Mouse (Mus musculus) 3T3-L1 (cell line): ENCODE measurements around the gene Cpd.
A peak's percentile ranks its signal among the peaks of the same experiment; 100 is the strongest.
"Not testable (repeated sequence)": the region's sequence is repeated elsewhere in the genome, so short reads cannot be mapped to it uniquely, and the experiment has no call there.

Experiments used
- DNase-seq: peaks from one replicate; pipeline ENCODE4 v3.0.0-alpha.2; 2015; ENCODE audit warnings: low read depth, low spot score

Gene Cpd

GRCm38 (mm10) chr11:76847354-76847753 lies 536 bp upstream of the Cpd start:
- DNase-seq = no peak

- DNase-seq = peak; percentile 39
These were observed 574 bp downstream of the Cpd start for GRCm38 (mm10) chr11:76846011-76846877.

- peak; percentile 34 for DNase-seq
These were observed 1.4 kb downstream of the Cpd start for GRCm38 (mm10) chr11:76845275-76845980.

GRCm38 (mm10) chr11:76838573-76838972 lies 8.2 kb downstream of the Cpd start:
- DNase-seq = no peak

- DNase-seq = no peak
These were observed 10.5 kb downstream of the Cpd start for GRCm38 (mm10) chr11:76836317-76836716.

- no peak for DNase-seq
These were observed 10.9 kb downstream of the Cpd start for GRCm38 (mm10) chr11:76835868-76836267.

- DNase-seq = no peak
These were observed 12.2 kb downstream of the Cpd start for GRCm38 (mm10) chr11:76834665-76835064.

- DNase-seq = no peak
These were observed 21.9 kb downstream of the Cpd start for GRCm38 (mm10) chr11:76824885-76825265.

- DNase-seq = no peak
These were observed 22.5 kb downstream of the Cpd start for GRCm38 (mm10) chr11:76824238-76824884.

- DNase-seq = peak; percentile 63
These were observed 23.2 kb downstream of the Cpd start for GRCm38 (mm10) chr11:76823641-76824040.

GRCm38 (mm10) chr11:76821353-76821752 lies 25.5 kb downstream of the Cpd start:
- DNase-seq = no peak

GRCm38 (mm10) chr11:76817664-76818063 lies 29.2 kb downstream of the Cpd start:
- DNase-seq = no peak

- peak; percentile 21 for DNase-seq
These were observed 35.9 kb downstream of the Cpd start for GRCm38 (mm10) chr11:76810706-76811495.

- no peak for DNase-seq
These were observed 37.4 kb downstream of the Cpd start for GRCm38 (mm10) chr11:76809450-76809849.

GRCm38 (mm10) chr11:76808550-76808949 lies 38.3 kb downstream of the Cpd start:
- no peak for DNase-seq

- DNase-seq = no peak
These were observed 39.7 kb downstream of the Cpd start for GRCm38 (mm10) chr11:76807007-76807679.

GRCm38 (mm10) chr11:76806026-76806425 lies 40.8 kb downstream of the Cpd start:
- DNase-seq = no peak

GRCm38 (mm10) chr11:76805072-76805471 lies 41.7 kb downstream of the Cpd start:
- not testable (repeated sequence) for DNase-seq

- DNase-seq = no peak
These were observed 43.6 kb downstream of the Cpd start for GRCm38 (mm10) chr11:76803266-76803665.

- no peak for DNase-seq
These were observed 49.6 kb downstream of the Cpd start for GRCm38 (mm10) chr11:76797236-76797635.

- no peak for DNase-seq
These were observed 51.5 kb downstream of the Cpd start for GRCm38 (mm10) chr11:76795326-76795725.
